Mouse (Mus musculus) ovary, adult 18-20 months (tissue): ENCODE data around the gene Ctag2.

Experiments used
- DNase-seq: peaks from one replicate; pipeline ENCODE4 v3.0.0; 2022; ENCODE audit warnings: low spot score, mixed read lengths

Gene Ctag2

DNA sequence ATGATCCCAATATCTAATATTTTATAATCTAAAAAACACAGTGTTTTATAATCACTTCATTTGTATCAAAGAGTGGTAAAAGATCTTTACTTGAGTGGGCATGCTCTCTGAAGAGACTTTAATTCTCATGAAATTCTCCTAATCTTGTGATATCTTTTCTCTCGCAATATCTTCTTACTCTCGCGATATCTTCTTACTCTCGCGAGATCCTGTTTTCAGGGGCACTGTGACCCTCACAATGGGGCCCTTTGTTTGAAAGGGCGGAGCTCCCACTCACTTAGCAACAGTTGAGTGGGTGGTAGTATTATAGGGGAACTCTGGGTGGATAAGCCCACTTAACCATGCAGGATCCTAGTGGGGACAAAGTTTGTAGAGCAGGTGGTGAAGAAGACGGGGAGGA, at the start of gene Ctag2:
Ctag2 (plus strand) TSS at position 301 of the 400 bp plus-strand sequence.
- DNase-seq: no peak
